Mouse (Mus musculus) olfactory bulb, adult 2 months (tissue): ENCODE measurements around the gene Nsun2. TPM values are rescaled to one million over a fixed set of nuclear protein-coding genes. Genes with fewer than 3 reads are reported as not detected.
"Not testable (repeated sequence)": the region's sequence is repeated elsewhere in the genome, so short reads cannot be mapped to it uniquely, and the experiment has no call there.

ENCODE experiments used
- H3K27ac ChIP-seq: fragments of 200-500 bp; 2 replicates; pipeline ENCODE4 v1.5.1; 2012; ENCODE audit warnings: low read depth, low read length; ENCODE audit not compliant: insufficient read depth
- H3K4me1 ChIP-seq: fragments of 200-500 bp; 2 replicates; pipeline ENCODE4 v1.6.1; 2012; ENCODE audit warnings: low read length; ENCODE audit not compliant: control insufficient read depth, insufficient read depth
- H3K4me3 ChIP-seq: fragments of 200-500 bp; 2 replicates; pipeline ENCODE4 v1.5.1; 2012; ENCODE audit warnings: mild to moderate bottlenecking, low read depth, low read length, moderate library complexity; ENCODE audit not compliant: insufficient read depth
- CTCF ChIP-seq: fragments of 200-500 bp; IDR thresholded peaks from 2 replicates; pipeline ENCODE4 v1.5.1; 2012; ENCODE audit warnings: low read depth, mild to moderate bottlenecking, low read length, moderate library complexity; ENCODE audit not compliant: insufficient read depth
- POLR2A ChIP-seq: fragments of 200-500 bp; IDR thresholded peaks from 2 replicates; pipeline ENCODE4 v1.6.1; 2012; ENCODE audit warnings: mild to moderate bottlenecking, low read depth, low read length, moderate library complexity; ENCODE audit not compliant: insufficient read depth
- WGBS: fragments of 180-500 bp; shearing (Covaris S2); methylation state at CpG from one replicate; pipeline ENCODE4 v1.1.7; 2018; 5-methylcytosine and 5-hydroxymethylcytosine counted together
- polyA plus RNA-seq: library from polyadenylated mRNA; stranded (reverse); fragments of >200 nt; gene quantifications from 2 replicates; pipeline ENCODE4 v1.2.4, GENCODE M21; 2012; ENCODE audit warnings: low replicate concordance; ENCODE audit not compliant: missing spikeins, insufficient read depth, insufficient read length

The Nsun2 gene
- polyA plus RNA-seq, 1 experiment, result not detected

DNA sequence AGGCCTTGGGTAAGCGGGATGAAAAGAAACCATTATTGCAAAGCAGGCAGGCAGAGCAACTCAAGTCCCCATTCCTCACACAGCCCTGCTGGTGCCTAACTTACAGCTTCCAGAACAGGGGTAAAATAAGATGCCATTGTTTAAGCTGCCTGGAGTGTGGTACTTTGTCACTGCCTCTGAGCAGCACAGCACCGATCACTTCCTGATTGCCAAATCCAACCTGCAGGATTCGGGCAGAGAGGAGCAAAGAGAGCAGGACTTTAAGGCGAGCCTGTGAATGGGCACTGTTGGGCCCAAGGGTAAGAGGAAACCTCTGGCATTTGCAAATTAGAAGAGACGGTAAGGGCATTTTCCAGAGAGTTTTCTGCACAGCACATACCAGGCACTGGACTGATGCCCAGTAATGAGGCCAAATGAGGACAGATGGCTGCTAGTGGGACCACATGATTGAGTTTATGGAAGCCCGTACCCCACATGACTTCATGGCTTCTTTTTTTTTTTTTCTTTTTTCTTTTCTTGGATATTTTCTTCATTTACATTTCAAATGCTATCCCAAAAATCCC is 24.6 kb downstream of the Nsun2 start:
- Histone ChIP-seq H3K4me3 (no peak overlapping the region), H3K27ac (no peak overlapping the region), H3K4me1 (no peaks in the 10 kb centered on the region; the same call in 1 of the 2 replicates)
- TF ChIP-seq CTCF, result no peak
- 65% methylated on average over 6 of the region's 6 CpGs for WGBS

DNA sequence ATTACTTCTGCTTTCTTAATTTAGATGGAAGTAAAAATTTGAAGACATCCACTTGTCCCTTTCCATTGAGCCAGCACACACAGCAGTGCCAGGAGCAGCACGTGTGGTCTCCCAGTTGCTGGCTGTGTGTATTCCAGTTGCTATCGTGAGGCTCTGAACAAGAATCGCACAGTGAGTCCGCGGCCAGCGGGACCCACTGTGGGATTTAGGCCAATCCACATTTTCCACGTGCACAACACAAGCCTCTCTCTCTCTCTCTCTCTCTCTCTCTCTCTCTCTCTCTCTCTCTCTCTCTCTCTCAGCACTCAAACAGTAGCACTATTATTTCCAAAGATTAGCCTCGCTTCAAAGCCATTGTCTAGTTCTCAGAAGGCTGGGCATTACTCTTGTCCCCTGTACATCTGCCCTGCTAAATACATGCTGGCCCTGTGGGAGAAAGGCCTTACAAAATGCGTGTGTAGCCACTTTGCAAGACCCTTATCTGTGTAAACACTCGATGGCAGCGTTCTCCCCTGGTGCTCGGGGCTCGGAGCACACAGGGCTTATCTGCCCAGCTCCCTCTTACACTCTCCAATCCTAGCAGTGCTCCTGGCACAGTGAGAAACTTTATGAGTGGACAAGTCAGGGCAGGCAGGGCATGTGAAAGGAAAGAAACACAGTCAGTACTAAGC is 25.9 kb downstream of the Nsun2 start:
- no peaks in the 10 kb centered on the region; the same call in 1 of the 2 replicates for H3K4me1 ChIP-seq
- 38% methylated on average over 13 of the region's 13 CpGs for WGBS
- H3K4me3 ChIP-seq, result no peak overlapping the region
- no peak for TF ChIP-seq CTCF
- no peak for TF ChIP-seq POLR2A
- peak overlapping the region; percentile 28; the same call in 1 of the 2 replicates for H3K27ac ChIP-seq

DNA sequence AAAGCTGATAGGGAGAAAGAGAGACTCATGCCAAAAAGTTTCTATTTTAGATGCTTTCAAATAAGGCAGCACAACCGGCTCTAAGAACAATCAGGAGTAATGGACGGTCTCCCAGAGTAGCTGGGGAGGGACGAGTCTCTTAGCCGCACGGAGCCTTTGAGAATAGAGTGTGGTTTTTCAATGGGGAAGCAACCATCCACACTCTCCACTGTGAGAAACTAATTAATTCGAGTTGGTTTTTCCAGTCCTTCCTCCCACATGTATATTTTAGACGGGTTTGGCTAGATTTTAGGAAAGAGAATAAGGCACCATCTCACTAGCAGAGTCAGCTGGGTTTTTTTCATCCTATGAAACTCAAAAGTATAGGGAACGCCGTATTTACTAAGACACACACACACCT is 28.5 kb downstream of the Nsun2 start:
- Histone ChIP-seq H3K27ac (no peak overlapping the region), H3K4me1 (no peaks in the 10 kb centered on the region; the same call in 1 of the 2 replicates), H3K4me3 (no peak overlapping the region)
- 67% methylated on average over 9 of the region's 9 CpGs for WGBS
- no peak for TF ChIP-seq POLR2A
- TF ChIP-seq CTCF, result no peak

DNA sequence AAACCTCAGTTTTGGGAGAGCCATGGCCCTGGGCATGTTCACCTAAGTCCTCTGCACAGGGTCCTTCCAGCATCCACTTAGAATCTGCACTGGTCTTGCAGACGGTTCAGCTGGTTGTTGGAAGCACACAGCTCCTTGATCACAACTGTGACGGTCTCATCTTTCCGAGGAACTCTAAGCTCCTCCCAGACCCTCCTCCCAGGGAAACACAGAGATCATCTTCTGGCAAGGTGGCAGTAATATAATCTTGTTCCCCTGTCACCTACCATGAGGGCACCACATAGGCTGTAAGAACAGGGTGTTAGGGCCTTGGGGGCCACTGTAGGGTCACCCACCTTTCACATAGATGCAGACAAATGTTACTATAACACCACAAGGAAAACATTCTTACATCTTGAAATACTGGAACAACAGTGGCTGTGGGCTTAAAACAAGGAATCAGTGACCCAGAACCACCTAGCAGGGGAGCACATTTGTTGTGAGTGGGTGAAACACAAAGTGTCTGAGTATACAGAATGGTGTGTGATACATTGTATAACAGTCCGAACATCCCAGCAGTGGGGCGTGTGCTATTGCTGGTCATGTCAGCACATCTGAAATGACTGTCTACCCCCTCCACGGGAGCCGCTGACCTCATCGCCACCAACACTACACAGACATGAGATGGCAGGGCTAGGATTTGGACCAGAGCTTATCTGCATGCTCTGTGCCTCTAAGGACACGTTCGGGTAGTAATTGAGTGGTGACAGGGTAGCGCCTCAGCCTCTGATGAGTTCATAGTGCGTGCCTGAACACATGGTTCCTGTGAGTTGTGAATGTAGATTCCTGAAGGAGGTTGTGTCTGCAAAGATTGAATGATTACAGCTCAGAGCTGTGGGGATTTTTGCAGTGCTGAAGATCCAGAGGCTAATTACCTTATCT is 29.4 kb downstream of the Nsun2 start:
- WGBS, result 82% methylated on average over 12 of the region's 12 CpGs
- no peak for TF ChIP-seq CTCF
- no peak for TF ChIP-seq POLR2A

DNA sequence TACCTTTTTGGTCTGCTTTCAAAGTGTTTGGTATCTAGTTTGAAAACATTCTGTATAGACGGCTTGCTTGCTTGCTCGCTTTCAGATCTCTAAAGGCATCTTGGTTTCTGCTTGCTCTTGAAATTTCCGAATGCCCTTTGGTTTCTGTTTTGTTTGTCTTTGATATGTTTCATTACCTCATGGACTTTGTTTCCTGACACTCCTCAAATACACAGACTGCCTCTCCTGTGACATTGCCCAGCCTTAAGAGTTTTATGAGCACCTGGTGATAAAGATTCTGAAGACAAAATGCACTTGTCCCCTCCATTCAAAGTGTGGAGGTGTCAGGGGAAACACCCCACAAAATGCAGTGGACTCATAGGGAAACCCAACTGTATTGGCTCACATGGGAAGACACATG is 30.4 kb downstream of the Nsun2 start:
- WGBS, result 85% methylated on average over 3 of the region's 3 CpGs
- TF ChIP-seq CTCF (no peak), POLR2A (no peak)
- H3K4me1 ChIP-seq, result no peaks in the 10 kb centered on the region; the same call in 1 of the 2 replicates
- no peak overlapping the region for H3K27ac ChIP-seq
- H3K4me3 ChIP-seq, result no peak overlapping the region

More for the DNA sequence above, 29.4 kb downstream of the Nsun2 start:
- no peaks in the 10 kb centered on the region; the same call in 1 of the 2 replicates for H3K4me1 ChIP-seq
- no peak overlapping the region for H3K4me3 ChIP-seq
- no peak overlapping the region for H3K27ac ChIP-seq

DNA sequence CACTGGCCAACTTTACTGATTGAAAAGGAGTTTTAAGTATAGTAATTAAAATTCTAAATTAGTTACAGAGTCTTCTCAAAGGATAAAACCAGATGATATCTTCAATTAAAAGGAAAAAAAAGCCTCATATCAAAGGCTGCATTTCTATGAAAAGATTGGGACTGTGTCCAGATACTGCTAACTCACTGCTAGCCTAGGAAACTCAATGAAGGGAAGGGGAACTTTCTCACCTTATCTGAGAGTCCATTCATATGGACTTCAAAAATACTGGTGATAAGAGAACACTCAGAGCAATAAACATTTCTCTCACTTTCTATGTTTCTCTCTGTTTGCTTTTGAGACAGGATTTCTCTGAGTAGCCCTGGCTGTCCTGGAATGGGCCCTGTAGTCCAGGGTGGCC is 31.0 kb downstream of the Nsun2 start:
- Histone ChIP-seq H3K27ac (no peak overlapping the region), H3K4me3 (no peak overlapping the region), H3K4me1 (no peaks in the 10 kb centered on the region; the same call in 1 of the 2 replicates)
- TF ChIP-seq CTCF (no peak), POLR2A (no peak)

DNA sequence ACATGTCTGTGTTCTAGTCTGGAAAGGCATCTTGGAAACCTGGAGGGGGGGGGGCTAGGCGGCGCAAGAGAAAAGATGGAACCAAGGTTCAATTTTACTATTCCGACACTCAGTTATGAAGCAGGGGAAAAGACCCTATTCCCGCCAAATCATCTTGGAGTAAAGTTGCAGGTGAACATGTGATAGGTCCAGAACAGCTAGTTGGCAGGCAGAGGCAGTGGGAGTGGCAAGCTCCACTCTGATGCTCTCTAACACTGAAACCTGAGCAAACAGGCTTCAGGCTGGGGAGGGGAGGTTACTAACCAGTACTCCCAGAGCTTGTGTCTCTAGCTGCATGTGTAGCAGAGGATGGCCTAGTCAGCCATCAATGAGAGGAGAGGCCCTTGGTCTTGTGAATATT is 31.9 kb downstream of the Nsun2 start:
- H3K4me3 ChIP-seq, H3K4me1 ChIP-seq: not testable (repeated sequence)
- 97% methylated on average over 4 of the region's 4 CpGs for WGBS

DNA sequence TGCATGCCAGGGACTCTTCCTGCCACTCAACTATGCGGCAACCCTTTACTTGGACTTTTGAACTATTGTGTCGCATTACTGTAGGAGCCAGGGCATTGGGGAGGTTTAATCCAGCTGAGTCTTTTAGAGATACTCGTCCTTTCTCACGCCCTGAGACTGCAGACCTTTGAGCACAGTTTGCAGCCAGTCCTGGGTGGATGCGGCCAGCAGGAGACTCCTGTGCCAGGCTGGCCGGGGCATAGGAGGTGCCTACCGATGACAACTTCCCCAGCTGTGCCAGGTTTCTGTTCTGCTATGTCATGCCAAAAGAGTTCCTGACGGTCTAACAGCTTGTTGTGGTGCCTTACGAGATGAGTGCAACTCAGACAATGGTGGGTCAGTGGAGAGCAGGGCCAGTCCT is 35.7 kb downstream of the Nsun2 start:
- TF ChIP-seq POLR2A (no peak), CTCF (no peak)
- Histone ChIP-seq H3K4me3 (no peak overlapping the region), H3K4me1 (no peaks in the 10 kb centered on the region), H3K27ac (no peak overlapping the region)
- WGBS, result 78% methylated on average over 9 of the region's 9 CpGs

More for the DNA sequence above, 31.9 kb downstream of the Nsun2 start:
- not testable (repeated sequence) for H3K27ac ChIP-seq

DNA sequence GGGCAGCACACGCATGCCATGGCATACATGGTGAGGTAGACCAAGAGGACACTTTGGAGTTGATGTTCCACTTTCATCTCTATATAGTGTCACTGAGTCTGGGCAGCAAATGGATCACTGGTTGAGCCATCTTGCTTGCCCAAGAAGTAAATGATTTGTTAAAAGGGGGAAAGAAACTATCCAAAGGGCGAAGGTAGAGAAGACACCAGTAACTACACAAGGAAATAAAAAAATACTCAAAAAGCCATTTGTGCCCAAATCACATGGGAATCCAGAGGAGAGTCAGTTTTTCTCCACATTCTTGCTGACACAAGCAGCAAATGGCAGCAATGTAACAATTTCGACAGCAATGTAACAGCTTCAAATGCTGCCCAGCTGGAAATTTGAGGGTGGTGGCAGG is 39.0 kb downstream of the Nsun2 start:
- no peak for TF ChIP-seq CTCF
- Histone ChIP-seq H3K4me1 (no peaks in the 10 kb centered on the region), H3K27ac (no peak overlapping the region), H3K4me3 (no peak overlapping the region)
- WGBS, result 94% methylated on average over 3 of the region's 3 CpGs
